Mouse (Mus musculus) small intestine, adult 2 months (tissue): ENCODE data around the gene Atp6v1g2. TPM values are rescaled to one million over a fixed set of nuclear protein-coding genes. Genes with fewer than 3 reads are reported as not detected.

Source experiments
- H3K27ac ChIP-seq: fragments of 200-500 bp; 2 replicates; pipeline ENCODE4 v1.5.1; 2012; ENCODE audit warnings: low read depth, low read length, control low read depth, inconsistent platforms; ENCODE audit not compliant: insufficient read depth
- H3K27me3 ChIP-seq: fragments of 200-500 bp; 2 replicates; pipeline ENCODE4 v1.6.1; 2012; ENCODE audit warnings: mild to moderate bottlenecking, moderate library complexity, low read length, inconsistent platforms; ENCODE audit not compliant: control insufficient read depth, insufficient read depth
- H3K36me3 ChIP-seq: fragments of 200-500 bp; 2 replicates; pipeline ENCODE4 v1.6.1; 2012; ENCODE audit warnings: mild to moderate bottlenecking, low read length, control low read depth, inconsistent platforms; ENCODE audit not compliant: control insufficient read depth, insufficient read depth
- H3K4me1 ChIP-seq: fragments of 200-500 bp; 2 replicates; pipeline ENCODE4 v1.6.1; 2012; ENCODE audit warnings: low read length, inconsistent platforms, mixed read lengths; ENCODE audit not compliant: control insufficient read depth, insufficient read depth, insufficient read length
- H3K4me3 ChIP-seq: fragments of 200-500 bp; 2 replicates; pipeline ENCODE4 v1.5.1; 2012; ENCODE audit warnings: low read depth, mild to moderate bottlenecking, control low read depth, inconsistent platforms, low read length, moderate library complexity
- CTCF ChIP-seq: fragments of 200-500 bp; IDR thresholded peaks from 2 replicates; pipeline ENCODE4 v1.5.1; 2012; ENCODE audit warnings: low read depth, mild to moderate bottlenecking, control low read depth, inconsistent platforms, low read length, moderate library complexity, mixed read lengths; ENCODE audit not compliant: insufficient replicate concordance, insufficient read length; ENCODE audit errors: extremely low read depth
- POLR2A ChIP-seq: fragments of 200-500 bp; IDR thresholded peaks from 2 replicates; pipeline ENCODE4 v1.6.1; 2012; ENCODE audit warnings: low read depth, mild to moderate bottlenecking, control low read depth, inconsistent platforms, low read length, moderate library complexity
- WGBS: fragments of 180-500 bp; shearing (Covaris S2); methylation state at CpG from one replicate; pipeline ENCODE4 v1.1.7; 2018; 5-methylcytosine and 5-hydroxymethylcytosine counted together
- polyA plus RNA-seq: library from polyadenylated mRNA; depleted of rRNA; stranded (reverse); fragments of >200 nt; gene quantifications from 2 replicates; pipeline ENCODE4 v1.2.3, GENCODE M21; 2012

The Atp6v1g2 gene
- polyA plus RNA-seq, 1 experiment = 2.8 TPM

GRCm38 (mm10) chr17:35262664-35263522 lies 29.4 kb downstream of the Atp6v1g2 start, which contains the start of gene H2-D1:
H2-D1 (plus strand) TSS chr17:35262730.
- H3K27ac ChIP-seq = peak within 1 kb of the TSS; percentile 92
- peak within 1 kb of the TSS; percentile 83 for H3K4me3 ChIP-seq
- peaks cover 15% of the 10 kb centered on the region; the same call in 1 of the 2 replicates for H3K4me1 ChIP-seq
- no peaks in the 10 kb centered on the region for H3K27me3 ChIP-seq
- under 1% methylated on average over 70 of the region's 73 CpGs for WGBS
- peak; percentile 98 for TF ChIP-seq POLR2A
- no peak for TF ChIP-seq CTCF
- peaks cover 21% of the 10 kb centered on the region for H3K36me3 ChIP-seq

DNA sequence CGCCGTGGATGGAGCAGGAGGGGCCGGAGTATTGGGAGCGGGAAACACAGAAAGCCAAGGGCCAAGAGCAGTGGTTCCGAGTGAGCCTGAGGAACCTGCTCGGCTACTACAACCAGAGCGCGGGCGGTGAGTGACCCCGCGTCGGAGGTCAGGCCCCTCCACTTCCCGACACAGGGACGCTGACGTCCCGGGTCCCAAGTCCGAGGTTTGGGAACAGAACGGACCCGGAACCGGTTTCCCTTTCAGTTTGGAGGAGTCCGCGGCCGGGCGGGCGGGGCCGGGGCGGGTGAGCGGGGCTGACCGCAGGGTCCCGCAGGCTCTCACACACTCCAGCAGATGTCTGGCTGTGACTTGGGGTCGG lies 30.0 kb downstream of the Atp6v1g2 start:
- Histone ChIP-seq H3K27me3 (no peaks in the 10 kb centered on the region), H3K4me3 (peak overlapping the region; percentile 83), H3K4me1 (peaks cover 18% of the 10 kb centered on the region; the same call in 1 of the 2 replicates), H3K36me3 (peaks cover 21% of the 10 kb centered on the region), H3K27ac (peak overlapping the region; percentile 91)
- TF ChIP-seq POLR2A (peak; percentile 35; the same call in 1 of the 2 replicates), CTCF (no peak)
- 2% methylated on average over 31 of the region's 31 CpGs for WGBS

- Histone ChIP-seq H3K27me3 (no peaks in the 10 kb centered on the region), H3K4me3 (no peak overlapping the region), H3K4me1 (peaks cover 7% of the 10 kb centered on the region; the same call in 1 of the 2 replicates), H3K27ac (no peak overlapping the region), H3K36me3 (peaks cover 21% of the 10 kb centered on the region)
- TF ChIP-seq CTCF (no peak), POLR2A (no peak)
- 61% methylated on average over 1 of the region's 1 CpGs for WGBS
These were observed 34.1 kb downstream of the Atp6v1g2 start for GRCm38 (mm10) chr17:35267399-35268086.

DNA sequence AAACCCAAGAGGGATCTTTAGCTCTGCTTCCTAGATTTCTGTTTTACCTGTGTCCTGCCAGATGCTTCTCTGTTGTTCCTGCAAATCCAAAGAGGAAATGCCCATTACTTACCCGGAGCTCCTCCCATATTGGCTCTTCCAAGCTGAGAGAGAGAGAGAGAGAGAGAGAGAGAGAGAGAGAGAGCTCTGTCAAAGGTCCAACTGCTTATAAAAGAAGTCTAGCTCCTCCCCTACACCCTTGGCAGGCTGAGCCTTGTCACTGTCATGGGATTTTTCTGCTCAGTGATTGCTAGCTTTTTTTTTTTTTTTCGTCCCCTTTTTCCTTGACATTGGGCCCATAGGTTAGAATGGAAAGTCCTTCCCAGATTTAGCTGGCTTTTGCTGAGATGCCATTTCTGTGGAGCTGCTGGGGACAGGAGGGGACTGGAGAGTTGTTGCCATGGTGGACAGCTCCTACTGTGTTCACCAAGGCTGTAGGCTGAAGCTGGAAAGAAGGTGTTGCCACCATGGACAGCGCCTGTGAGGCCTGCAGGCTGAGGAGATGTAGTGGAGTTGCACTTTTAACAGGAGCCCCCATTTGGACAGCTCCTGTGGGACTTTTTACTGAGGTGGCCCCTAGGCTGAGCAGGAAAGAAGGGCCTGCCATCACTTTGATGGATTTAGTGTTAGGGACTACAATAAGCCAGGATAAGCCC lies 36.3 kb downstream of the Atp6v1g2 start:
- no peak for TF ChIP-seq POLR2A
- TF ChIP-seq CTCF = no peak
- Histone ChIP-seq H3K4me1 (peaks cover 7% of the 10 kb centered on the region; the same call in 1 of the 2 replicates), H3K36me3 (peaks cover 18% of the 10 kb centered on the region), H3K4me3 (no peak overlapping the region), H3K27me3 (no peaks in the 10 kb centered on the region), H3K27ac (no peak overlapping the region)
- 31% methylated on average over 3 of the region's 3 CpGs for WGBS

GRCm38 (mm10) chr17:35272249-35272648 lies 38.8 kb downstream of the Atp6v1g2 start:
- Histone ChIP-seq H3K4me3 (no peak overlapping the region), H3K27ac (no peak overlapping the region), H3K27me3 (no peaks in the 10 kb centered on the region), H3K4me1 (peaks cover 10% of the 10 kb centered on the region; the same call in 1 of the 2 replicates), H3K36me3 (no peaks in the 10 kb centered on the region)
- no peak for TF ChIP-seq POLR2A
- TF ChIP-seq CTCF = no peak
- WGBS = 81% methylated on average over 3 of the region's 3 CpGs

- 5% methylated on average over 11 of the region's 11 CpGs for WGBS
- no peak overlapping the region for H3K27ac ChIP-seq
- no peak overlapping the region for H3K4me3 ChIP-seq
- no peak for TF ChIP-seq POLR2A
- TF ChIP-seq CTCF = peak; percentile 88
- H3K36me3 ChIP-seq = no peaks in the 10 kb centered on the region
- no peaks in the 10 kb centered on the region for H3K27me3 ChIP-seq
- H3K4me1 ChIP-seq = peaks cover 5% of the 10 kb centered on the region; the same call in 1 of the 2 replicates
These were observed 41.3 kb downstream of the Atp6v1g2 start for GRCm38 (mm10) chr17:35274770-35275169.

GRCm38 (mm10) chr17:35276304-35276864 lies 42.9 kb downstream of the Atp6v1g2 start:
- Histone ChIP-seq H3K27ac (no peak overlapping the region), H3K36me3 (no peaks in the 10 kb centered on the region)
- 13% methylated on average over 13 of the region's 13 CpGs for WGBS

More at GRCm38 (mm10) chr17:35276304-35276864, 42.9 kb downstream of the Atp6v1g2 start:
- H3K4me3 ChIP-seq = 0 out of 2 replicates have a peak overlapping the region, but pooled peaks have one; percentile 25
- H3K27me3 ChIP-seq = no peaks in the 10 kb centered on the region
- H3K4me1 ChIP-seq = peaks cover 6% of the 10 kb centered on the region; the same call in 1 of the 2 replicates
- TF ChIP-seq CTCF = no peak
- TF ChIP-seq POLR2A = no peak
